Mouse (Mus musculus): ENCODE data around the gene Coro2a.

Coro2a gene

GRCm38 (mm10) chr4:46520491-46520890 lies 81.5 kb downstream of the Coro2a start:
- DNase-seq: no peak

- DNase-seq: peak; percentile 96
Measured at GRCm38 (mm10) chr4:46507736-46508460, 94.1 kb downstream of the Coro2a start.

GRCm38 (mm10) chr4:46506801-46507610 lies 95.0 kb downstream of the Coro2a start:
- DNase-seq: peak; percentile 99

GRCm38 (mm10) chr4:46505361-46506057 lies 96.5 kb downstream of the Coro2a start:
- no peak for DNase-seq

GRCm38 (mm10) chr4:46503881-46504280 lies 98.1 kb downstream of the Coro2a start:
- no peak for DNase-seq

DNA sequence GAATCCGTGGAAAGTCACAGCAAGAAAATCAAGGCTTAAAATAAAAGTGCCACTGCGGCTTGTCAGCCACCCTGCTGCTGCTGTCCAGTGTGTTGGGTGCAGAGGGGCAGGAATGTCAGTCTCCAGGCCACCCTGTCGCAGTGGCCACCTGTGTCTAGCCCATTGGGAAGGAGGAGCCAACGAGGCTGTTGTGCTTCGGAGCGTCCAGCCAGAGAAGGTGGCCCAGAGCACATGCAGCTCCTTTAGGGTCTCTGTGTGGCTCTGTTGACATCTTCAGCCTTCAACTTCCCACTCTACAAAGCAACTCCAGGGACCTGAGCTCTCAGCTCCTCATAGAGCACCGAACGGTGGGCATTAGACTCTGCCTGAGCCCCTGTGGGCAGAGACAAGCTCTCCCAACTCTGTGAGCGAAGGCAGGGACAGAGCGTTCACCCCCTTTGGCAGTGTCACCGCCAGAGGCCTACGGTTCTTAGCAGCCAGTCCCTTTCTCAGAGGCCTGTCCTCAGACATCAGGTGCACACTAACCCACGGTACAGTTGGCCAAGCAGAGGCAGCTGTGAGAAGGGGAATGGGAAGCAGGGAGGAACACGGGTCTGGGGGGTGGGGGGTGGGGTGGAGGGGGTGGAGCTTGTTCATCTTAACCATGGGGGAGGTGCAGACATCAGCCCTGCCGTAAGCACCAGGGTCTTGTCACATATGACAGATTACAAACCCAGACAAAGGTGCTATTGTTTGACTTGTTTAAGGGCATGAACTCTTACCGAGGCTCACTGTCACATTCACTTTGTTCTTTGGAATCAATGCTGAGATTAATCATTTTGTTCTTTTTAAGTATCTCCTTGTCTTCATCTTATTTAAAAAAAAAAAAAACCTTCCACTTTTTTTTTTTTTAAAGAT lies 99.1 kb downstream of the Coro2a start:
- DNase-seq: no peak

- DNase-seq: peak; percentile 45
Measured at GRCm38 (mm10) chr4:46498976-46499375, 103.0 kb downstream of the Coro2a start.

GRCm38 (mm10) chr4:46498511-46498910 lies 103.5 kb downstream of the Coro2a start:
- peak; percentile 7 for DNase-seq

DNA sequence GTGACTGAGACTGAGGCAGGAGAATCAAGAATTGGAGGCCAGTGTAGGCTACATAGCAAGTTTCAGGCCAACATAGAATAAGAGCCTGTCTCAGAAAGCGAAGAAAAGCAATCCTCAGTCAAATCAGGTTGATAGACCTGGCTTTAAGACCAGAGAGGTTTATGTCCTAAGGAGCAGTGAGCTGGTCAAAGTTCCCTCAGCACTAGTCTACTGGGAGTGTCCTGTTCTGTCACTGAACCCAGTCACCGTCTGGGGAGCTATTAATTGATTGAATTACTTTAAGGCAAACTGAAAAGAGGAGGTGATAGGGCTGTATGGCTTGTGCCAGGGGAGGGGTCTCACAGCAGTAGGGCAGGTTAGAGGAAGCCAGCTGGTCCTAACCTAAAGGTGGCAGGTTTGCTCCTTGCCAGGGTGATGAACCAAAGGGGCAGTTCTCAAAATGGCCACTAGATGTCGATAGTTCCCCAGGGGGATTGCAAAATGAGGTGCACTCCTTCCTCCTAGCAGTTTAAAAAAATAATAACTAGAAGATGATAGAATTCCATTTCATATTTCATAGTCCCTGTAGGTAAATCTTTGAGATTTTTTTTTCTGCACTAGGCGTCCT lies 104.6 kb downstream of the Coro2a start:
- peak; percentile 86 for DNase-seq

GRCm38 (mm10) chr4:46495543-46495942 lies 106.5 kb downstream of the Coro2a start:
- DNase-seq: no peak

- no peak for DNase-seq
Measured at GRCm38 (mm10) chr4:46493071-46493470, 108.9 kb downstream of the Coro2a start.

GRCm38 (mm10) chr4:46489028-46489925 lies 112.7 kb downstream of the Coro2a start, which contains the start of gene Nans:
Gene Nans (plus strand): TSS chr4:46489248.
- peak; percentile 98 for DNase-seq

GRCm38 (mm10) chr4:46487348-46487747 lies 114.7 kb downstream of the Coro2a start:
- DNase-seq: peak; percentile 94

Measured in lung, postnatal 36 days (tissue).